Mouse (Mus musculus) testis, adult 2 months (tissue): ENCODE results near the gene Msx1.

Experiments used
- CTCF ChIP-seq: fragments of 200-500 bp; IDR thresholded peaks from 2 replicates; pipeline ENCODE4 v1.5.1; 2012; ENCODE audit warnings: low read depth, mild to moderate bottlenecking, inconsistent platforms, low read length, moderate library complexity; ENCODE audit not compliant: control insufficient read depth, insufficient read depth, insufficient replicate concordance
- POLR2A ChIP-seq: fragments of 200-500 bp; IDR thresholded peaks from 2 replicates; pipeline ENCODE4 v1.6.1; 2012; ENCODE audit warnings: low read depth, mild to moderate bottlenecking, inconsistent platforms, low read length, moderate library complexity; ENCODE audit not compliant: control insufficient read depth

- TF ChIP-seq CTCF (no peak), POLR2A (no peak)
Measured at GRCm38 (mm10) chr5:37815909-37816308, 8.5 kb downstream of the Msx1 start.
